Mouse (Mus musculus): ENCODE data around the gene Rabl6. TPM values are rescaled to one million over a fixed set of nuclear protein-coding genes. Genes with fewer than 3 reads are reported as not detected.

Rabl6 gene
- 10 to 100 TPM; 34.0 to 41.8 TPM for total RNA-seq (2023)

DNA sequence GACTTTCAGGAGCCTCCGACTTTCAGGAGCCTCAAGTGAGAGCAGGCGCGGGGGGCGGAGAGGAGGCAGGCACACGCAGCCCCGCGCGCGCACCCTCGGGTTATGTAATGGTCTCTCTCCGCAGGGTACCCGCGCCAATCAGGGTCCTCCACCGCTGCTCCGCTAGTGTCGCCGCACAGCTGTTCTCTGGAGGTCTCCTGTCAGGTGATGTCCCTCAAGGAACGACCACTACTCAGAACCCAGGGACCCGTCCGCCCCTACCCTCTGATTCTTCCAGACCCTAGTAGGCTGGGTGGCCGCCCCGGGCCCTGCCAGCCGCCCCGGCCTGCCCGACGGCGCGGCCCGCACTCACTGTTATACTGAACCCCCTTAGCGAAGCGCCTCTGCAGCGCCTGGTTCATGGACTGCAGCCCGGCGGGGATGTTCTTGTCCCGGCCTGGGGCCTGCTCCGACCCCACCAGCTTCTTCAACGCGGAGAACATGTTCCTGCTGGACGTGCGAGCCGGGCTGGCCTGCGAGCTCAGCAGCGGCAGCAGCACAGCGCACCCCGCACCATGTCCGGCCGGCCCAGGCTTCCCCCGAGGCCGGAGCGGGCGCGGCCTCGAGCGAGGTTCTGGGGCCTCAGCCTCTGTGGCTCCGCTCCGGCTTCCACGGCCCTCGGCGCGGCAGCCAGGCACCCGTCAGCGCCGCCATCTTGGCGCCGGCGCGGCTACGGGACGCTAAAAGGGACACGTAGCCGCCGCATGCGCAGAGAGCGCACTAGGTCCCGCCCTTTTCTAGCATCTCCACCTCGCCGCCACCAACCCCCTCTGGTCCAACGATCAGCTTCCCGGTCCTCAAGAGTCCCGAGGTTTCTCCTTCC, at the start of gene Rabl6:
Gene Rabl6 (minus strand): TSS at position 761 of the 862 bp plus-strand sequence.

DNA sequence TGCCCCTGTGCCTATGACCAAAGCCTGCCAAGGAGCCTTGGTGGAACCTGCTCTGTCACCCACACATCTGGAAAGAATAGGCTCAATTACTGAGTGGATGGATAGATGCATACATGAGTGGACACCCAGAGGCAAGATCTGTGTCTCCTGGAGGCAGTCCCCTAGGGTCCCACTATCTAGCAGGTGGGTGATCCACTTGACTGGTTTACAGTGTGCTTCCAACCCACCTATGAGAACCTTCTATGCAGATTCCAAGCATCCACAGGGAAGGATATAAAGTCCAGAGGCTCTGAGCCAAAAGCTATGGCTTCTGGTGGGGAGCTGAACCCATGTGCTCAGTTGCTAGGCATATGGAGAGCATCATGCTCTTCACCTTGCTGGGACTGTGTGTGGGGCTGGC, 49.3 kb upstream of the Rabl6 start, which contains the start of gene Lcn5:
Gene Lcn5 (plus strand): TSS at position 301 of the 400 bp plus-strand sequence.

DNA sequence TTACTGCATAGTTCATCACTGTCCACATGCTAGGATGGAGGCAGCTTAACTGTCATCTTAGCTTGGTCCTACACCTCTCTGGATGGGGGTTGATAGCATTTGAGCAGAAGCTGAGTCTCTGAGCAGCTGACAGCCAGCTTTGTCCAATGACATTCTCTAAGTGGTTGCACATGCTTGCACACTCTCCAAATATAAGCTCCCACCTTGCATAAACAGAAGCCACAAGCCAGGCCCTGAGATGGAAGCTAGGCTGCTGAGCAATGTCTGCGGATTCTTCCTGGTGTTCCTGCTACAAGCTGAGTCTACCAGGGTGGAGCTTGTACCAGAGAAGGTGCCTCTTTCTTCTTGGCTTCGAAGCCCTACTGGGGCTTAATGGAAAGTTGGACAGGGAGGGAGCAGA, 44.6 kb upstream of the Rabl6 start, which contains the start of gene Lcn8:
Gene Lcn8 (plus strand): TSS at position 219 of the 400 bp plus-strand sequence.

DNA sequence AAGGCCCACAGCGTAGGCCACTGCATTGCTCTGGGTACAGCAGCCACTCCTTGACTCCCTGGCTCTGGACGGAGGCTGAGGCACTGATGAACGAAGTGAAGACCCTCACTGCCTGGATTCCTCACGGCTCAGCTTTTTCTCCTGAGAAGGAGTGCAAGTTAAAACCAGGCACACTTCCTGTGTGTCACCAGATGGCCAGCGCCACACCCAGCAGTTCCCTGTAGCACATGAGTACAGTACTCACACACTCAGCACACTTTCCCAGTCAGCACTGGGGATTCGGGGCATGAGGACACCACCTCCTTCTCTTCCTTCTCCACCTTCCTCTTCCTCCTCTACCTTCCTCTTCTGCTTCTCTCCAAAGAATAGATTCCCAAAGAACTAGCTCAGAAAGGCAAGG, 19.5 kb upstream of the Rabl6 start, which contains the start of gene Fcna:
Gene Fcna (minus strand): TSS at position 220 of the 400 bp plus-strand sequence.

DNA sequence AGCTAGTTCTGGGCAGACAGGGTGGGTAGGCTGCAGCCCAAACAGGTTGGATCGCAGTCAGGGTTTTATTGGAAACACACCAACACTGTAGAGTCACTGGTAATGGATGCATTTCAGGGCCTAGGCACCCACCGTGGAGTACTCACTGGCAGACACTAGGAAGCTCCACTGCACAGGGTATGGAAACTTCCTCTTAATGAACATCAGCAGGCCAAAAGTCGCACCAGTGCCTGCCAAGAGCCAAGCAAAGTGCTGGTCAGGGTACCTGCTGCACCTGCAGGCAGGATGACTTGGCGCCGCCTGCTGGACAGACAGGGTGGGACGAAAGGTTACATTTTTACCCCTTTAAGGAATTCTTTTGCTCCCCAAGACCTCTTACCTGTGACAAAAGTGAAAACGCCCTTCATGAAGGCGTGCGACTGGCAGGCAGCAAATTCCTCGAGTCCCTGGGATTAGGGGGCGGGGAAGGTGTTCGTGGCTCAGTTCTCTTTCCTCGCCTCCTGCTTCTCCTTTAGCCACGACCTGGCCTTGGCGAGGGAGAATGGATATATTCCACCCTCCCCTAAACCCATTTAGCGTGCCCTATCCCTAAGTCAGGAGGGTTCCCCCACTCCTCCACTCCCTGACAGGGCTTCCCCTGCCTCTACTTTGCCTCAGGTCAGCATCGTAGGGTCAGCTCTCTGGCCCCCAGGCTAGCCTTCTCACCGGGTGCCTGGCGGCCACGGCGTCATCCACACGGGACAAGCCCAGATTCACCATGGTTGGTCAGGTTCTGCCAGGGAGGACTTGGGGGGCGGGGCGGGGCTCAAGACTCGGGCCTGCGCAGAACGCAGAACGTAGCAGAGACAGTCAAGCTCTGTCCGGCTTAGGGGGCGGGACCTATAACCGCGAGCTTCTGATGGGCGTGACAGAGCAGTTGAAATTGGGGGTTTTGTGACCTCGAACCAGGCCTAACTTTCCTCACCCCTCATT, 13.2 kb upstream of the Rabl6 start, which contains the start of gene Tmem141:
Gene Tmem141 (minus strand): TSS at position 777 of the 972 bp plus-strand sequence.

DNA sequence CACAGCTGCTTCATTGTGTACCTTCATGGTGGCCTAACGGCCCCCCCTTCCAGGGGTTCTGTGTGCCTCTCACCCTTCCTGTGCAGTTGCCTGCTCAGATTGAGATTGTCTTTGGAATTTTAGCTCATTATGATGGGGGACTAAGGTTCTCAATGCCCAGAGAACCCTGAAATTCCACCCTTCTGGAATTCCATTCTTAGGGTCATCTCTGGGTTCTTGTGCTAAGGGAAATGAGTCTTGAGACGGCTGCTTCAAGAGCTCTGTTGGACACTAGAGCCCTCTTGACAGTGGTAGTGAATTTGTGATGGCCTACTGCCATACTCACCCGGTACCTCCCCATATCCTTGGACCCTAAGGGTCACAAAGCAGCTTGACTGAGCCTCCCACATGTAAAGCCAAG, 9.3 kb upstream of the Rabl6 start, which contains the start of gene Ccdc183:
Gene Ccdc183 (minus strand): TSS at position 101 of the 400 bp plus-strand sequence.

DNA sequence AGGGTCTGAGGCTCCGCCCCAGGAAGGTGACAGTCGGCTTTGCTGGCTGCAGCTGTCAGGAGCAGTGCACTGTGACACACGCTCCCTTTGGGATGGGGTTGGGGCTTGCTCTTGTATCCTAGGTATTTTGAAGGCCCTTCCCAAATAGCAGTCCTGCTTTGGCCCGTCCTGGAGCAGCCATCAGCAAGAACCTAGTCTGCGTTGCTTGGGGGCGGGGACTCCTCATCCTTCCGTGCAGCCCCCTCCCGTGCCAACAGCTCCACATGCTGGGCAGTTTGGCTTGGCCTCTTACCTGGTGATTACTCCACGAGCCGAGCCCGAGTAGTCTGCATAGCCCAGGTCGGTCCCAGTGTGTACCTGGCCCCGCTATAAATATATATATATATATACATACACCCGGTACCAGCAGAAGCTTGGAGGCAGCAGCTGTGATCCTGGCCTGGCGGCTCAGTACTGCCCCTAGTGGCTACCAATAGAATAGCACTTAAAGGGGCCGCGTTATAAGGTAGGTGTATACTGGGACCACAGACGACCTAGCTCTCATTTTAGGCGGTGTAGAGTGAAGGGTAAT, 26.9 kb downstream of the Rabl6 start, which contains the start of gene Ajm1:
Gene Ajm1 (minus strand): TSS at position 464 of the 571 bp plus-strand sequence.

DNA sequence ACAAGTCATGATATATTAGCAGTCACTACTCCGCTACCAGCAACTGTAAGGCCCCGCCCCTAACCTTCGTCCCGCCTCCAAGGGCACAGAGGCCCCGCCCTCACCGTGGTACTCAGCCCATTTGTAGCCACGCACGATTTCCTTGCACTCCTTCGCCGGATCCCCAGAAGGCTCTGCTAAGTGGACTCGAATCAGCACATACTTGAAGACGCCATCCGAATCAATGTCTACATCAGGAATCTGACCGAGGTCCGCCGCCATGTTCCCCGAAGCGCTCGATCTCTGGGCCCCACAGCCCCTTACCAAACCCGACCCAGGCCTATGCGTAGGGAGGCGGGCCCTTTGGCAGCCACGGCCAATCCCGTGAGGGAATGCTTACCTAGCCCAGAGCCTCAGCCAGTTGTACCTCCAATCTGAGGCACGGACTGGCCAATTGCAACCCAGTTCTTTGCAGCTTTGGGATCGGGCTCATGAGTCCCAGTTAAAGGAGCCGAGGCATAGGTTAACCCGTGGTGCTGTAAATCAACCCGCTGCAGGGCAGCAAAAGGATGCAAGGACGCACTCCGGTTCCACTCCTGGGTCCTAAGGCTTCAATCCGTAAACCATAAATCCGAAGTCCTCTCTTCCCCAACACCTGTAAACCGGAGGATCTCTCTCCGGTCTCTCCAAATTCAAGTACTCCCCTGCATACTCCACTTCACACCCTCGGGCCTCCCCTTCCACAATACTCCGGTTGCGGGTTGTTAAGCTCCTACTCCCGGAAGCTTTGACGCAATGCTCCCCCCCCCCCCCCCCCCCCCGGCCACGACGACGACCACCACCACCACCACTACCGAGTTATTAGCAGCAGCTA, 33.5 kb downstream of the Rabl6 start, which contains the start of the genes Mamdc4 and Phpt1:
Gene Mamdc4 (minus strand): TSS at position 267 of the 853 bp plus-strand sequence.
Gene Phpt1 (minus strand): TSS at position 646 of the 853 bp plus-strand sequence.

DNA sequence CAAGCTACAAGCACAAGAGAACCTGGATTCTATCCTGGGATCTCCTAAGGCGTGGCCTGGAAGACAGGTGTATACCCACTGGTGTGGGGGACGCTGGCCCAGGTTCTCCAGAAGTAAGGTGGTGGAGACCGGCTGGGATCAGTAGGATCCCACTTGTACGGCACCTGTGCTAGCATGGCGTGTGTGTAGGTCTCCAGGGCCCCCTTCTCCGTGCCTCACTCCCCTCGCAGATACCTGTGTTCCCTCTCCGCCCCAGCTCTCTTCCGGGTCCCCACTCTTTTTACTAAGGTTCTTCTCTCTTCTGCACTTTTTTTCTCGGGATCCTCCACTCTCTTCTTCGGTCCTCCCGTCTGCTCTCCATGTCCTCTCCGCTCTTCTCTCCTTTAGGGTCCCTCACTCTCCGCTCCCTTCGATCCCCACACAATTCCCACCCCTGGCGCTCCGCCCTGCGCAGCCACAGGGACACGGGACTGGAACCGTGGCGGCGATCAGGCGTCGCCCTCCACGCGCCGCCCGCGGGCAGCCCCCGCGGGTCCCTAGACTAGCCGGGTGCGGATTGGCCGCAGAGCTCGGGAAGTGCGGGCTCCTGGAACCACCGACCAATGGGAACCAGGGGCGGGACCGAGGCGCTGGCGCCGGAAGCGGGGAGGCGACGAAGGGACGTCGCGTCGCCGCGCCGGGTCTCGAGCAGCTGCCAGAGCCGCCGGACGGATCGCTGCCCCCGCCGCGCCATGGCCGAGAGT, 50.9 kb downstream of the Rabl6 start, which contains the start of gene Edf1:
Gene Edf1 (plus strand): TSS at position 627 of the 743 bp plus-strand sequence.

DNA sequence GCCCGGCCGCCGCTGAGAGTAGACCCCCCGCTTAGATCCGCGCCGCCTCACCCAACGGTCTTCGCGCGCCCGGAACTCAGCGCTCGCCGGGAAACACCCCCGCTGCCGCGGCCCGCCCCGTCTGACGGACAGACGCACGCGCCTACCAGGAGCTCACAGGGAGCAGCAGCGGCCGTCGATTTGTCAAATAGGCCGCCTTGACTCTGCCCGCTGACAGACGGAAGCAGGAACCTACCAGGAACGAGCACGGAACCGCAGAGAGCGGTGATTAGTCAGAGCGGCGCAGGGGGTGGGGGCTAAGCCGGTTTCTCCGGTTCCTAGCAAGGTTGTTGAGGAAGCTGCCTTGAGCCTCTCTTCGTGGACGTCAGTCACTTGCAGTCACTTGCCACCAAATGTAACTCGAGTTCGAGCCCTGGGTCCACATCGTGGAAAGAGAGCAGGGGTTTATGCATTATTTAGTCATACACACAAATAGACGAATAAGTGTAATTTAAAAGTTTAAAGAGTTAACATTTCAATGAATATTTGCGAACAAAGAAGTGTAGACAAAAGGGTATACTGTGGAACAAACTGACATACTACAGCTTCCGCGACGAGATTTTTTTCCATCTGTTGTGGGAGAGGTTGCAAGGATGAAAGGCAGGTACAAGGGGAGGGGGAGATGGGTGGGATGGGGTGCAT, 61.4 kb downstream of the Rabl6 start, which contains the start of gene Traf2:
Gene Traf2 (minus strand): TSS at position 130 of the 681 bp plus-strand sequence.

Other genes with a start within 250 kb of the Rabl6 start
- 10 to 100 TPM; 24.1 to 29.2 TPM for gene Uap1l1, start 242.8 kb downstream of the Rabl6 start, total RNA-seq (2023)
- gene Sapcd2, start 236.2 kb downstream of the Rabl6 start, total RNA-seq (2023) = 10 to 100 TPM in 1 of 2 experiments, 1 to 10 TPM in 1; 9.8 to 12.2 TPM
- not detected for gene Entpd2, start 212.6 kb downstream of the Rabl6 start, total RNA-seq (2023)
- gene Npdc1, start 209.2 kb downstream of the Rabl6 start, total RNA-seq (2023) = 1 to 10 TPM in 1 of 2 experiments, not detected in 1; 1.0 TPM
- gene Fut7, start 185.3 kb downstream of the Rabl6 start, total RNA-seq (2023) = 10 to 100 TPM; 20.7 to 24.1 TPM
- gene Abca2, start 179.8 kb downstream of the Rabl6 start, total RNA-seq (2023) = 10 to 100 TPM; 21.7 to 22.3 TPM
- not detected for gene Clic3, start 151.7 kb downstream of the Rabl6 start, total RNA-seq (2023)
- 10 to 100 TPM; 47.2 to 49.2 TPM for gene Paxx, start 147.4 kb downstream of the Rabl6 start, total RNA-seq (2023)
- gene Ptgds, start 138.5 kb downstream of the Rabl6 start, total RNA-seq (2023) = not detected
- not detected for gene Lcn12, start 114.6 kb downstream of the Rabl6 start, total RNA-seq (2023)
- 10 to 100 TPM; 25.2 to 34.4 TPM for gene Fbxw5, start 107.8 kb downstream of the Rabl6 start, total RNA-seq (2023)
- under 1 TPM in 1 of 2 experiments, not detected in 1; 0.95 TPM for gene C8g, start 106.8 kb downstream of the Rabl6 start, total RNA-seq (2023)
- 10 to 100 TPM; 21.7 to 24.5 TPM for gene Traf2, start 61.6 kb downstream of the Rabl6 start, total RNA-seq (2023)
- gene Edf1, start 50.7 kb downstream of the Rabl6 start, total RNA-seq (2023) = 100 to 1,000 TPM in 1 of 2 experiments, 10 to 100 TPM in 1; 97.5 to 101 TPM
- gene Mamdc4, start 33.7 kb downstream of the Rabl6 start, total RNA-seq (2023) = under 1 TPM; 0.51 to 0.99 TPM
- 1 to 10 TPM; 8.1 to 8.8 TPM for gene Phpt1, start 33.3 kb downstream of the Rabl6 start, total RNA-seq (2023)
- gene Ajm1, start 26.8 kb downstream of the Rabl6 start, total RNA-seq (2023) = not detected
- not detected for gene Ccdc183, start 9.2 kb upstream of the Rabl6 start, total RNA-seq (2023)
- 1 to 10 TPM; 5.3 to 5.9 TPM for gene Tmem141, start 13.5 kb upstream of the Rabl6 start, total RNA-seq (2023)
- 1 to 10 TPM in 1 of 2 experiments, under 1 TPM in 1; 0.79 to 1.7 TPM for gene Fcna, start 19.5 kb upstream of the Rabl6 start, total RNA-seq (2023)
- gene Lcn8, start 44.6 kb upstream of the Rabl6 start, total RNA-seq (2023) = not detected
- gene Lcn5, start 49.4 kb upstream of the Rabl6 start, total RNA-seq (2023) = not detected
- gene Lcn6, start 68.3 kb upstream of the Rabl6 start, total RNA-seq (2023) = not detected
- not detected for gene Lcn10, start 74.2 kb upstream of the Rabl6 start, total RNA-seq (2023)
- not detected for gene Obp2a, start 91.5 kb upstream of the Rabl6 start, total RNA-seq (2023)
- 1 to 10 TPM; 3.2 to 6.8 TPM for gene Bmyc, start 98.2 kb upstream of the Rabl6 start, total RNA-seq (2023)
- not detected for gene Obp2b, start 128.5 kb upstream of the Rabl6 start, total RNA-seq (2023)
- gene Lcn3, start 157.0 kb upstream of the Rabl6 start, total RNA-seq (2023) = not detected
- not detected for gene Lcn11, start 168.5 kb upstream of the Rabl6 start, total RNA-seq (2023)
- gene Gm13539, start 173.7 kb upstream of the Rabl6 start, total RNA-seq (2023) = not detected
- gene Glt6d1, start 207.3 kb upstream of the Rabl6 start, total RNA-seq (2023) = not detected
- gene Lcn9, start 214.6 kb upstream of the Rabl6 start, total RNA-seq (2023) = not detected
- gene Sohlh1, start 238.7 kb upstream of the Rabl6 start, total RNA-seq (2023) = not detected